Mouse (Mus musculus): ENCODE results near the gene Slc35f4. TPM values are rescaled to one million over a fixed set of nuclear protein-coding genes. Genes with fewer than 3 reads are reported as not detected.

Slc35f4 gene
- total RNA-seq, 1 experiment, result 0.13 TPM

GRCm38 (mm10) chr14:49436811-49437210 is 89.0 kb downstream of the Slc35f4 start:
- Histone ChIP-seq H3K36me3 (ENCODE audit: control insufficient read depth, insufficient read depth, low read length, poor library complexity, severe bottlenecking) (no peaks in the 10 kb centered on the region), H3K4me1 (ENCODE audit: control insufficient read depth in 2 of 2, insufficient read depth in 2 of 2, low read length in 2 of 2, poor library complexity in 1 of 2) (no peaks in the 10 kb centered on the region), H3K4me3 (ENCODE audit: insufficient read depth in 1 of 2, low read depth in 1 of 2, low read length in 2 of 2, poor library complexity in 1 of 2, severe bottlenecking in 1 of 2) (no peak overlapping the region), H3K9ac (ENCODE audit: insufficient read depth, low read depth, low read length, poor library complexity, severe bottlenecking) (no peak overlapping the region), H3K9me3 (ENCODE audit: control insufficient read depth, insufficient read depth, low read depth, low read length) (no peaks in the 10 kb centered on the region), H3K27ac (ENCODE audit: insufficient read depth, low read depth, low read length, poor library complexity, severe bottlenecking) (no peak overlapping the region)
- TF ChIP-seq MAFK (IDR thresholded peaks at IDR 0.05; ENCODE audit: insufficient read depth, low read depth, low read length) (no peak), HCFC1 (IDR thresholded peaks at IDR 0.05; ENCODE audit: borderline replicate concordance, insufficient read depth, low read length) (no peak), ZNF384 (IDR thresholded peaks at IDR 0.05; ENCODE audit: low read depth, low read length) (no peak), CHD2 (IDR thresholded peaks at IDR 0.05; ENCODE audit: low read depth, low read length) (no peak), ZC3H11A (IDR thresholded peaks at IDR 0.05; ENCODE audit: borderline replicate concordance, low read depth, low read length) (no peak)
- no peak for DNase-seq (ENCODE audit: low read depth, low spot score)
- in situ Hi-C loops (cut with MboI; ENCODE audit: low sequenced_read_pairs in 2 of 2, unreplicated experiment in 2 of 2), result no loop called here

GRCm38 (mm10) chr14:49431821-49432220 is 94.0 kb downstream of the Slc35f4 start:
- Histone ChIP-seq H3K4me3 (ENCODE audit: insufficient read depth in 1 of 2, low read depth in 1 of 2, low read length in 2 of 2, poor library complexity in 1 of 2, severe bottlenecking in 1 of 2) (no peak overlapping the region), H3K9me3 (ENCODE audit: control insufficient read depth, insufficient read depth, low read depth, low read length) (no peaks in the 10 kb centered on the region), H3K4me1 (ENCODE audit: control insufficient read depth in 2 of 2, insufficient read depth in 2 of 2, low read length in 2 of 2, poor library complexity in 1 of 2) (no peaks in the 10 kb centered on the region), H3K9ac (ENCODE audit: insufficient read depth, low read depth, low read length, poor library complexity, severe bottlenecking) (no peak overlapping the region), H3K27ac (ENCODE audit: insufficient read depth, low read depth, low read length, poor library complexity, severe bottlenecking) (no peak overlapping the region), H3K36me3 (ENCODE audit: control insufficient read depth, insufficient read depth, low read length, poor library complexity, severe bottlenecking) (no peaks in the 10 kb centered on the region)
- DNase-seq (ENCODE audit: low read depth, low spot score), result no peak
- in situ Hi-C loops (cut with MboI; ENCODE audit: low sequenced_read_pairs in 2 of 2, unreplicated experiment in 2 of 2), result no loop called here
- TF ChIP-seq MAFK (IDR thresholded peaks at IDR 0.05; ENCODE audit: insufficient read depth, low read depth, low read length) (no peak), HCFC1 (IDR thresholded peaks at IDR 0.05; ENCODE audit: borderline replicate concordance, insufficient read depth, low read length) (no peak), CHD2 (IDR thresholded peaks at IDR 0.05; ENCODE audit: low read depth, low read length) (no peak), ZC3H11A (IDR thresholded peaks at IDR 0.05; ENCODE audit: borderline replicate concordance, low read depth, low read length) (no peak), ZNF384 (IDR thresholded peaks at IDR 0.05; ENCODE audit: low read depth, low read length) (no peak)

- Histone ChIP-seq H3K4me3 (ENCODE audit: insufficient read depth in 1 of 2, low read depth in 1 of 2, low read length in 2 of 2, poor library complexity in 1 of 2, severe bottlenecking in 1 of 2) (no peak overlapping the region), H3K36me3 (ENCODE audit: control insufficient read depth, insufficient read depth, low read length, poor library complexity, severe bottlenecking) (no peaks in the 10 kb centered on the region), H3K27ac (ENCODE audit: insufficient read depth, low read depth, low read length, poor library complexity, severe bottlenecking) (no peak overlapping the region), H3K9ac (ENCODE audit: insufficient read depth, low read depth, low read length, poor library complexity, severe bottlenecking) (no peak overlapping the region), H3K9me3 (ENCODE audit: control insufficient read depth, insufficient read depth, low read depth, low read length) (no peaks in the 10 kb centered on the region), H3K4me1 (ENCODE audit: control insufficient read depth in 2 of 2, insufficient read depth in 2 of 2, low read length in 2 of 2, poor library complexity in 1 of 2) (no peaks in the 10 kb centered on the region)
- TF ChIP-seq HCFC1 (IDR thresholded peaks at IDR 0.05; ENCODE audit: borderline replicate concordance, insufficient read depth, low read length) (no peak), MAFK (IDR thresholded peaks at IDR 0.05; ENCODE audit: insufficient read depth, low read depth, low read length) (no peak), ZC3H11A (IDR thresholded peaks at IDR 0.05; ENCODE audit: borderline replicate concordance, low read depth, low read length) (no peak), ZNF384 (IDR thresholded peaks at IDR 0.05; ENCODE audit: low read depth, low read length) (no peak), CHD2 (IDR thresholded peaks at IDR 0.05; ENCODE audit: low read depth, low read length) (no peak)
- in situ Hi-C loops (cut with MboI; ENCODE audit: low sequenced_read_pairs in 2 of 2, unreplicated experiment in 2 of 2), result no loop called here
- no peak for DNase-seq (ENCODE audit: low read depth, low spot score)
Observed at GRCm38 (mm10) chr14:49392482-49392881, 133.4 kb downstream of the Slc35f4 start.

GRCm38 (mm10) chr14:49362161-49362560 is 163.7 kb downstream of the Slc35f4 start:
- in situ Hi-C loops (cut with MboI; ENCODE audit: low sequenced_read_pairs in 2 of 2, unreplicated experiment in 2 of 2), result no loop called here
- Histone ChIP-seq H3K36me3 (ENCODE audit: control insufficient read depth, insufficient read depth, low read length, poor library complexity, severe bottlenecking) (no peaks in the 10 kb centered on the region), H3K27ac (ENCODE audit: insufficient read depth, low read depth, low read length, poor library complexity, severe bottlenecking) (peak overlapping the region; percentile 25; the same call in 1 of the 2 replicates), H3K4me1 (ENCODE audit: control insufficient read depth in 2 of 2, insufficient read depth in 2 of 2, low read length in 2 of 2, poor library complexity in 1 of 2) (0 out of 4 replicates have a peak, but pooled peaks cover 0 to 2% of the 10 kb centered on the region in 2 experiments), H3K9me3 (ENCODE audit: control insufficient read depth, insufficient read depth, low read depth, low read length) (no peaks in the 10 kb centered on the region), H3K9ac (ENCODE audit: insufficient read depth, low read depth, low read length, poor library complexity, severe bottlenecking) (no peak overlapping the region), H3K4me3 (ENCODE audit: insufficient read depth in 1 of 2, low read depth in 1 of 2, low read length in 2 of 2, poor library complexity in 1 of 2, severe bottlenecking in 1 of 2) (no peak overlapping the region)
- TF ChIP-seq ZNF384 (IDR thresholded peaks at IDR 0.05; ENCODE audit: low read depth, low read length), result no peak
- TF ChIP-seq MAFK (IDR thresholded peaks at IDR 0.05; ENCODE audit: insufficient read depth, low read depth, low read length), result no peak
- no peak for DNase-seq (ENCODE audit: low read depth, low spot score)

- in situ Hi-C loops (cut with MboI; ENCODE audit: low sequenced_read_pairs in 2 of 2, unreplicated experiment in 2 of 2), result loop anchor here (10.0 kb wide), 2 partner anchors 59 to 61 kb away; no protein-coding TSS in a partner anchor
- H3K9me3 ChIP-seq (ENCODE audit: control insufficient read depth, insufficient read depth, low read depth, low read length), result no peaks in the 10 kb centered on the region
- H3K36me3 ChIP-seq (ENCODE audit: control insufficient read depth, insufficient read depth, low read length, poor library complexity, severe bottlenecking), result no peaks in the 10 kb centered on the region
- H3K9ac ChIP-seq (ENCODE audit: insufficient read depth, low read depth, low read length, poor library complexity, severe bottlenecking), result no peak overlapping the region
- no peak for TF ChIP-seq HCFC1 (IDR thresholded peaks at IDR 0.05; ENCODE audit: borderline replicate concordance, insufficient read depth, low read length)
- TF ChIP-seq MAFK (IDR thresholded peaks at IDR 0.05; ENCODE audit: insufficient read depth, low read depth, low read length), result no peak
- no peak for TF ChIP-seq CHD2 (IDR thresholded peaks at IDR 0.05; ENCODE audit: low read depth, low read length)
- no peak for TF ChIP-seq ZNF384 (IDR thresholded peaks at IDR 0.05; ENCODE audit: low read depth, low read length)
- TF ChIP-seq ZC3H11A (IDR thresholded peaks at IDR 0.05; ENCODE audit: borderline replicate concordance, low read depth, low read length), result no peak
- H3K4me1 ChIP-seq (ENCODE audit: control insufficient read depth in 2 of 2, insufficient read depth in 2 of 2, low read length in 2 of 2, poor library complexity in 1 of 2), result no peaks in the 10 kb centered on the region
- H3K4me3 ChIP-seq (ENCODE audit: insufficient read depth in 1 of 2, low read depth in 1 of 2, low read length in 2 of 2, poor library complexity in 1 of 2, severe bottlenecking in 1 of 2), result no peak overlapping the region
- no peak overlapping the region for H3K27ac ChIP-seq (ENCODE audit: insufficient read depth, low read depth, low read length, poor library complexity, severe bottlenecking)
- no peak for DNase-seq (ENCODE audit: low read depth, low spot score)
Observed at GRCm38 (mm10) chr14:49355561-49355960, 170.3 kb downstream of the Slc35f4 start.

Measured in ES-E14 (cell line).